Mouse (Mus musculus) midbrain, postnatal 0 days (tissue): ENCODE measurements around the gene Dclre1c. TPM values are rescaled to one million over a fixed set of nuclear protein-coding genes. Genes with fewer than 3 reads are reported as not detected.

ENCODE experiments used
- ATAC-seq: fragments of 200-750 bp; cut with Nextera tagmentation; 2 replicates; pipeline ENCODE4 v1.8.0; 2017; ENCODE audit warnings: moderate number of reproducible peaks, mild to moderate bottlenecking, moderate TSS enrichment, moderate library complexity; ENCODE audit not compliant: low FRiP score
- DNase-seq: peaks from one replicate; pipeline ENCODE4 v3.0.0-alpha.2; 2015; ENCODE audit warnings: low spot score
- H3K27ac ChIP-seq: fragments of 300-500 bp; sonication (generic); 2 replicates; pipeline ENCODE4 v1.5.1; 2014; ENCODE audit warnings: low read depth, mild to moderate bottlenecking, low read length, mixed read lengths
- H3K27me3 ChIP-seq: fragments of 300-500 bp; sonication (generic); 2 replicates; pipeline ENCODE4 v1.6.1; 2014; ENCODE audit warnings: low read length, control low read depth, mixed read lengths; ENCODE audit not compliant: insufficient read depth
- H3K36me3 ChIP-seq: fragments of 300-500 bp; sonication (generic); 2 replicates; pipeline ENCODE4 v1.6.1; 2014; ENCODE audit warnings: low read length, control low read depth, mixed read lengths; ENCODE audit not compliant: insufficient read depth
- H3K4me1 ChIP-seq: fragments of 300-500 bp; sonication (generic); 2 replicates; pipeline ENCODE4 v1.6.1; 2014; ENCODE audit warnings: mild to moderate bottlenecking, control low read depth, antibody characterized with exemption, low read length, mixed read lengths; ENCODE audit not compliant: insufficient read depth
- H3K4me2 ChIP-seq: fragments of 300-500 bp; sonication (generic); 2 replicates; pipeline ENCODE4 v1.6.1; 2014; ENCODE audit warnings: low read depth, mild to moderate bottlenecking, low read length, mixed read lengths; ENCODE audit not compliant: poor library complexity, severe bottlenecking
- H3K4me3 ChIP-seq: fragments of 300-500 bp; sonication (generic); 2 replicates; pipeline ENCODE4 v1.5.1; 2014; ENCODE audit warnings: low read depth, mild to moderate bottlenecking, low read length, moderate library complexity
- H3K9ac ChIP-seq: fragments of 300-500 bp; sonication (generic); replicated peaks from 2 replicates; pipeline ENCODE4 v1.6.1; 2014; ENCODE audit warnings: mild to moderate bottlenecking, low read length, moderate library complexity, mixed read lengths; ENCODE audit not compliant: poor library complexity, severe bottlenecking
- H3K9me3 ChIP-seq: fragments of 300-500 bp; sonication (generic); 2 replicates; pipeline ENCODE4 v1.6.1; 2016; ENCODE audit warnings: low read length, control low read depth
- CTCF ChIP-seq: IDR thresholded peaks from 2 replicates; pipeline ENCODE4 v1.5.1; 2016; ENCODE audit warnings: antibody characterized with exemption, mild to moderate bottlenecking
- WGBS: fragments of 180-500 bp; shearing (Covaris S2); extraction: QIAGEN DNeasy Blood & Tissue Kit; methylation state at CpG from one replicate; pipeline ENCODE4 v1.1.7; 2014; 5-methylcytosine and 5-hydroxymethylcytosine counted together
- polyA plus RNA-seq: library from polyadenylated mRNA; unstranded; fragments of >200 nt; fragmentation: Nextera tagmentation; extraction: Ambion mirVana; gene quantifications from 2 replicates; pipeline ENCODE4 v1.2.1, GENCODE M21; 2015
- total RNA-seq: library from RNA; depleted of rRNA; stranded (reverse); fragments of >200 nt; gene quantifications from 2 replicates; pipeline ENCODE4 v1.2.3, GENCODE M21; 2014; rRNA removed

Dclre1c gene
- total and polyA plus RNA-seq, 2 experiments from 2014 or later = 6.6 to 6.8 TPM

DNA sequence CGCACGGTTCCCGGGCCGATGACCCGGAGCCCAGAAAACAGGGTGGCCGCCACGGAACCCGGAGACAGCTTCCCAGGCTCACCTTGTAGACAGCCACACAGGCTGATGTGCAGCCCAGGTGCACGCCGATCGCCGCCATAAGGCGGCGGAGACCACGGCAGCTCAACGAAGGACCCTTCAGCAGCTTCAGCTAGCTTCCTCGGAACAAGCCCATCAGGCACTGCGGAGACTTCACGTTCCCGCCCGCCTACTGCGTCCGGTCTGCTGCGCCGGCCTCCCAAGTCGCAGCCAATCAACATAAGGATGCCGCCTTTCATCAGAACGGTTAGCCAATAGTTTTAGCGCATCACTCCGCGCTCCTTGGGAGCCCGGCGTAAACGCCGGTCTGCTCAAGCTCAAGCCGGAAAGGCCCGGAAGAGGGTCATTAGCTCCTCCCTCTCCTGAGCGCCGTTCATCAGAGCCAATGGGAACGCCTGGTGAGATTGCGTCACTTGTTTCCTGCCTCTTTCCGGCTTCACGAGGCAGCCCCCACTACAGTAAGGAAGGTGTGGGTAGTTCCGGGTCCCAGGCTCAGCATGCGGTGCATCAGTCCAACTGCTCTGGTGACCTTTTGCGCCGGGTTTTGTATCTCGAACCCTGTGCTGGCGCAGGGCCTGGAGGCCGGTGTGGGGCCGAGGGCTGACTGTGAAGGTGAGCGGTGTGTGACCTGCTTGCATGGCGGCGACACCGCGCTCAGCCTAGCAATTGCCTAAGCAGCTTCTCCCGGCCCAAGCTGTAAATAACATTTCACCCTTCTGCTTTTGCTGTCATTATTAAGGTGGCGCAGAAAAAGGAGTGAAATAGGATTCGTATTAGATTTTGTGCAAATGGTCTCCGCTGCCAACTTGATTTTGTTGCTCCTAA, 88.9 kb downstream of the Dclre1c start, which contains the start of the genes Gm45902, Hspa14 and Cdnf:
TSS of gene Gm45902 (minus strand) at position 239 of the 903 bp plus-strand sequence.
TSS of gene Hspa14 (minus strand) at position 263 of the 903 bp plus-strand sequence.
TSS of gene Cdnf (plus strand) at position 479 of the 903 bp plus-strand sequence.
- DNase-seq = peak; percentile 100
- Histone ChIP-seq H3K9me3 (no peaks in the 10 kb centered on the region), H3K36me3 (peaks cover 17% of the 10 kb centered on the region), H3K4me2 (peak within 1 kb of the TSS; percentile 91), H3K9ac (peak within 1 kb of the TSS; percentile 86), H3K4me3 (peak within 1 kb of the TSS; percentile 83), H3K4me1 (peaks cover 3% of the 10 kb centered on the region), H3K27me3 (no peaks in the 10 kb centered on the region), H3K27ac (peak within 1 kb of the TSS; percentile 93)
- under 1% methylated on average over 60 of the region's 60 CpGs for WGBS
- peak; percentile 100 for ATAC-seq
- TF ChIP-seq CTCF = peak; percentile 27; the same call in 1 of the 2 replicates

Other genes starting within 250 kb of the Dclre1c start
- 79.9 and 90.9 TPM in 2 replicates for gene Nmt2, start 139.9 kb upstream of the Dclre1c start, total RNA-seq
- 107 and 108 TPM in 2 replicates for gene Nmt2, start 139.9 kb upstream of the Dclre1c start, polyA plus RNA-seq
- 6.0 and 8.5 TPM in 2 replicates for gene Rpp38, start 91.5 kb upstream of the Dclre1c start, total RNA-seq
- 7.3 TPM in 2 replicates for gene Rpp38, start 91.5 kb upstream of the Dclre1c start, polyA plus RNA-seq
- 1.5 TPM in 1 of 2 replicates, not detected in the other for gene Acbd7, start 88.0 kb upstream of the Dclre1c start, total RNA-seq
- 10.5 and 12.3 TPM in 2 replicates for gene Acbd7, start 88.0 kb upstream of the Dclre1c start, polyA plus RNA-seq
- not detected in 2 replicates for gene Olah, start 26.9 kb upstream of the Dclre1c start, total RNA-seq
- 0.11 and 0.20 TPM in 2 replicates for gene Olah, start 26.9 kb upstream of the Dclre1c start, polyA plus RNA-seq
- gene Meig1, start 1.5 kb upstream of the Dclre1c start, total RNA-seq = 0.76 and 7.2 TPM in 2 replicates
- 10.3 and 19.0 TPM in 2 replicates for gene Meig1, start 1.5 kb upstream of the Dclre1c start, polyA plus RNA-seq
- 5.6 and 6.7 TPM in 2 replicates for gene Suv39h2, start 50.9 kb downstream of the Dclre1c start, total RNA-seq
- gene Suv39h2, start 50.9 kb downstream of the Dclre1c start, polyA plus RNA-seq = 4.8 and 4.9 TPM in 2 replicates
- 10.6 TPM in 2 replicates for gene Gm45902, start 88.7 kb downstream of the Dclre1c start, total RNA-seq
- gene Gm45902, start 88.7 kb downstream of the Dclre1c start, polyA plus RNA-seq = 4.8 and 5.2 TPM in 2 replicates
- gene Hspa14, start 88.7 kb downstream of the Dclre1c start, total RNA-seq = 45.1 and 47.2 TPM in 2 replicates
- 42.7 and 45.8 TPM in 2 replicates for gene Hspa14, start 88.7 kb downstream of the Dclre1c start, polyA plus RNA-seq
- 0.47 and 0.55 TPM in 2 replicates for gene Cdnf, start 88.9 kb downstream of the Dclre1c start, total RNA-seq
- 0.23 and 0.58 TPM in 2 replicates for gene Cdnf, start 88.9 kb downstream of the Dclre1c start, polyA plus RNA-seq
- 26.8 and 50.6 TPM in 2 replicates for gene Fam107b, start 146.4 kb downstream of the Dclre1c start, total RNA-seq
- gene Fam107b, start 146.4 kb downstream of the Dclre1c start, polyA plus RNA-seq = 15.6 and 16.0 TPM in 2 replicates